Mouse (Mus musculus) Muller cell, postnatal 12 days (primary cell): ENCODE data around the gene March11.

ENCODE experiments used
- DNase-seq: peaks from one replicate; pipeline ENCODE4 v3.0.0-alpha.2; 2015; ENCODE audit errors: inconsistent ontology term

Gene March11

DNA sequence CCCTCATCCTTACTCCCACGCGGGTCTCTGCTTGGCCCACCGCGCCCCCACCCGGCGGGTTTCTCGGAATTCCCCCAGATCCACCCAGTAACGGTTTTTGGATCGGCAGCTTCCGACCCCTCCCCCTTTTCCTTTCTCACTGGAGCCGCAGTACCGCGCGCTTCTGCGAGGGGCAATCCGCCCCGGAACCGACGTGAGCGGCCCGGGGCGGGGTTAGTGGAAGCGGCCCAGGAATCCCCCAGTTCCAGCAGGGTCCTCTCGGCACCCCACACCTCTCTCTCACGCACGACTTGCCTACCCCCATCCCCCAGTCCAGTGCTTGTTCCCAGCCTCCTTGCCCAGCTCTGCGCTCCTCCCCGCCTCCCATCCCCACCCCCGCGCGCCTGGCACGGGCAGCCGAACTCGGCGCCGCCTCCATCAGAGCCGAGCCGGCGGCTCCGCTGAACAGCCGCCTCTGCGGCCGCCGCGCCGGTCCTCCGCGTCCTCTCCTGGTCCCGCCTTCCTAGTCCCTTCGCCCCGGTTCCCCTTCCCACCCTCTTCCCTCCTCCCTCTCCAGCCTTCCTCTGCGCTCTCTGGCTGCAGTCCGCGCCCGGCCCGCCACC is at the start of gene March11:
Gene March11 (plus strand): TSS at position 420 of the 602 bp plus-strand sequence.
- DNase-seq: peak; percentile 81

DNA sequence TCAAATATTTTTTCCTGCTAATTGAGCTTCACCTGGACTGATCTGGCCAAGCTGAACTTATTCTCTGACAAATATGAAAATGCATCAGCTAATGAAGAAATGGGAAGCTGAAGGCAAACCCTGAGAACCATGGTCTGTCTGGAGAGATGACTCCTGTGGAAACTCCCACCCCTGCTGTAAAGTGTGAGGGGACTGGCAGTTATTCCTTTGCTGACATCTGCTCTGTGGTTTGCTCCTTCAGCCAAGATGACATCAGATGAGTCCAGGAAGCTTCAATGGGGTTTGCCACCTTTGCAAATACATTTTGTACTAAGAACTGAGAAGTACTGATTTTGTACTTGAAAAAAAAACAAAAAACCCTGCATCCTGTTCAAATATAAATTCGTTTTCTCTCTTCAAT is 46.5 kb upstream of the March11 start:
- no peak for DNase-seq

- no peak for DNase-seq
Measured at GRCm38 (mm10) chr15:26269596-26269995, 39.3 kb upstream of the March11 start.

DNA sequence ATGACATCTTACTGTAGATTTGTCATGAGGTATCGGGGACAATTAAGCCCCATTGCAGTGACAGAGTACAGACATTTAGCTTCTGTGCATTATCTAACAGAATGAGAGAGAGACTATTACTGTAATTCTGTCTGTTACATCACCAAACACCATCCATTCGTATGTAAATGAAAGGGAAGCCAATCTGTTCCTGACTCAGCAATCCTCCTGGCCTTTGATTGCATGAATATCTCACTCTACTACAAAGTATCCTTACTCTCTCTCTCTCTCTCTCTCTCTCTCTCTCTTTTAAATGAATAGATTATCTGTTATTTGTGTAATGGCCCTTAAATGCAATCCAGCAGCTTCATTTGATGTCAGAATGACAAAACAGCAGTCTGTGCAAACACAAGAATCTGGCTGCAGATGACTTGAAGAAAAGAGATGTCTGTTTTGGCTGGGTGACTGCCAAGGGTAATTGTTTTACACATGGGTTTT is 32.8 kb upstream of the March11 start:
- peak; percentile 5 for DNase-seq

- DNase-seq: no peak
Measured at GRCm38 (mm10) chr15:26276608-26277007, 32.2 kb upstream of the March11 start.

- DNase-seq: no peak
Measured at GRCm38 (mm10) chr15:26291871-26292270, 17.0 kb upstream of the March11 start.

DNA sequence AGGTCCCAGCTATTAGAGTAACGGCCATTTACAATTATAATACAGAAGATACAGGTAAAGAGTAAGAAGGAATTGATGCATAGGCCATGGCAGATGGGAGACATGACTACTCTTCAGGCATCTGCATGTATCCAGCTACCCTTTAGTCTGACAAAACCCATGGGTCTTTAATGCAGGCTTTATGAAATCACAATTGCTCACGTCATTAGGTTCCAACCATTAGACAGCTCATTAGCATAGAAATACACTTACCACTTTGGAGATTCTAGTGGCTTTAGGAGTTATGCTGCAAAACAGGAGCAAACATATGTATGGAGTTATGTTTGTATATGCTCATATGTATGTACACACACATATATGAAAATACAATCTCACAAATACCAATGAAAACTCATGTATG is 16.0 kb upstream of the March11 start:
- no peak for DNase-seq

DNA sequence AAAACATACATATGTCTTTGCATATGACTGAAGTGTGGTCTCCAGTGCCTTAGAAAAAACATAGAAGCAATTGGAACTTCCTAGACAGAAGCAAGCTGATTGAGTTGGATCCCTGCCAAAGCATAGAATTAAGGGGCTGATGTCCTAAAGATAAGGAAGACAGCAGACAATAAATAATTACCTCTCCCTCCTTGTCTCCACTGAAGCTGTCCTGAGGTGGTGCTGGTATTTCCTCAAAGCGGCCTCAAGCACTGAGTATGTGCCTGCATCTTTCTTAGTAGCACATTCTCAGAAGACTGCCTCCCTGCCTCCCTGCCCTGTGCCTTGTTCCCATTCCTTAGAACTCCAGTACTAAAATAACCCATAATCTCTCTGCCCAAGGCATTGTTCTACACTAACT is 15.6 kb upstream of the March11 start:
- DNase-seq: no peak

- DNase-seq: no peak
Measured at GRCm38 (mm10) chr15:26298668-26299067, 10.2 kb upstream of the March11 start.

DNA sequence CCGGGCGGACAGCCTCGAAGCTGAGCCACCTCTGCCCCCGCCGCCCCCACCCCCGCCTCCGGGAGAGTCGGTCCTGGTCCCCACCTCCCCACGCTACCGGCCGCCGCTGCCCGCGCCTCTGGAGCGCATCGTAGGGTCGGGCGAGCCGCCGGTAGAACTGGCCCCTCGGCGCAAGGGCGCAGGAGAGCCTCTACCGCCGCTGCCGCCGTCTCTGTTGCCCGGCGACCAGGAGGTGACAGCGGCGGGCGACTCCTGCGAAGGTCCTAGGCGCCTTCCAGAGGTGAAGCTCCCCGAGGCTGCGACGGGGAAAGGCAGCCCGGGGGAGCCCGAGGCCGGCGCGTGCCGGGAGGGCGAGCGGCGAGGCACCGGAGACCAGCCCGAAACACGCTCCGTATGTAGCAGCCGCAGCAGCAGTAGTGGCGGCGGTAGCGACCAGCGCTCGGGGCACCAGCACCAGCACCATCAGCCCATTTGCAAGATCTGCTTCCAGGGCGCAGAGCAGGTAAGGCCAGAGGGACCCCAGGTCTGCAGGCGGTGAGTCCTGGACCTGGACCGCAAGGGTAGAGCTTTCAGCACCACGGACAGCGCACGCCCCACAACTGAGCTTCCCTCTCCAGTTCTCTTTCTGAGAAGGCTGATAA is 563 bp downstream of the March11 start:
- peak; percentile 76 for DNase-seq

DNA sequence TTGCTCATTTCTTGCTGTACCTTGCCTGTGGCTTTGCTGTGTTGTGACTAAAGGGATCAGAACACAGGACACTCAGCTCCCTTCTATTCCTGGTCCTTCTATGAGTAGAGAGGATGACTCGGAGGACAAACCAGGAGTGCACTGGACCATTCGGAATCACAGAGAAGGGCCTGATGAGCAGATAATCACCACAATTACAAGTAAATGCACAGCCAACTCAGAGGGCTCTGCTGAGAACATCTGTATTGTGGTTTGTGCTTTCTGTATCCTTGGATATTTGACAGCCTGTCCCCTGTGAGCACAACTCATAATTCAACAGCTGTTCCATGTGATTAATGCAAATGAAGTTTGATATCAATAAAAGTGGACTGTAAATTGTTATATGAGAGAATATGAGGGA is 11.0 kb downstream of the March11 start:
- peak; percentile 14 for DNase-seq

GRCm38 (mm10) chr15:26320402-26320801 is 11.6 kb downstream of the March11 start:
- DNase-seq: no peak

DNA sequence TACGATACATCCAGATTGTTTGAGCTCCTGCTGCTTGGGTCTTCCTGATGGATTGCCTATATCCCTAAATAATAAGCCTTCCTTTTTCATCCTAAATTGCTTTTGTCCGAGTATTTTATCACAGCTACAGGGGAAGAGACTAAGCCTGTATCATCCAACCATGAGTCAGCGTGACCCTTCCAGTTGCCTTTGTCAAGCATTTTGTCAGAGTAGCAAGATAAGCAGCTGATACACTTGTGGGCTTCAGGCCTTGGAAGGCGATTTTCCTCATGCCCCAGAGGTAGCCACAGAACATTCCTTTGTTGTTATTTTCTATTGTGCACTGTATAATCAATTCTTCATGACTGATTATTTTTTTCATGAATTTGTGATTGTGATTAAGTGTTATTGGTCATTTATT is 14.0 kb downstream of the March11 start:
- DNase-seq: no peak

- peak; percentile 15 for DNase-seq
Measured at GRCm38 (mm10) chr15:26327157-26327556, 18.3 kb downstream of the March11 start.

GRCm38 (mm10) chr15:26335791-26336190 is 26.9 kb downstream of the March11 start:
- DNase-seq: no peak

GRCm38 (mm10) chr15:26337775-26338174 is 28.9 kb downstream of the March11 start:
- no peak for DNase-seq

DNA sequence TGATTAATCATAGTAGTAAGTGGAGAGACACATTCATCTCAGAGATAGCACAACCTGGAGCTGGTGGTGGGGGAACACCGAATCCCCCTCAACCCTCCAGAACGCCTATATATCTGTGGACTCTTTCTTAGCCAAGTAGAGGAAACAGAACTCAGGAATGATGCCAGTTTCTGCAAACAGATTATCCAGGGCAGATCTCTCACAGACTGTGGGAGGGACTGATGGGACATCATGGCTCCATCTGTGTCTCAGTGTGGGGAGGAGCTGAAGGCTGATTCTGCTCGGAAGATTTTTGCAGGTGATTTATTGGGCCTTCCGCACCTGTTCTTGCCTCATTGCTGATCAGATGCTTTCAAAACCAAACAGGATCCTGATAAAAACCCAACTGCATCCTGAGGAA is 29.5 kb downstream of the March11 start:
- DNase-seq: no peak

- no peak for DNase-seq
Measured at GRCm38 (mm10) chr15:26340490-26340889, 31.6 kb downstream of the March11 start.

GRCm38 (mm10) chr15:26340966-26341365 is 32.1 kb downstream of the March11 start:
- no peak for DNase-seq

DNA sequence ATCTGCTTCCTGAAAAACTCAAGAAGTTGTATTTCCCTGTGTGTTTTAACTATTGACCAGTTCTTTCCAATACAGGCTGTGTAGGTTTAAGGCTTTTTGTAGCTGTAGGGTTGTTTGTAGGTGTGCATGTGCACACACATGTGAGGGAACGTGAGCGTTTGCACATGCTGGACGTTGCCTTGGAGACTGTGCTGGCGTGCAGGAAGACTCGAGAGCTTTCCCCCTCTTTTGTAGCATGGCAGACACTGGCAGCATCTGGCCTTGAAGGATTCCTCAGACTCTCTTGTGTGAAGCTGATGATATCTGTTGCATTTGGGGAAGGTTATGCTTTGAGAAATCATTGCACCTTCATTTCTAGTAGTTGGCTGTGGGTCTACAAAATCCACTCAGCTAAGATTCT is 35.5 kb downstream of the March11 start:
- DNase-seq: no peak

- peak; percentile 16 for DNase-seq
Measured at GRCm38 (mm10) chr15:26353656-26354055, 44.8 kb downstream of the March11 start.

- peak; percentile 22 for DNase-seq
Measured at GRCm38 (mm10) chr15:26365344-26365743, 56.5 kb downstream of the March11 start.

DNA sequence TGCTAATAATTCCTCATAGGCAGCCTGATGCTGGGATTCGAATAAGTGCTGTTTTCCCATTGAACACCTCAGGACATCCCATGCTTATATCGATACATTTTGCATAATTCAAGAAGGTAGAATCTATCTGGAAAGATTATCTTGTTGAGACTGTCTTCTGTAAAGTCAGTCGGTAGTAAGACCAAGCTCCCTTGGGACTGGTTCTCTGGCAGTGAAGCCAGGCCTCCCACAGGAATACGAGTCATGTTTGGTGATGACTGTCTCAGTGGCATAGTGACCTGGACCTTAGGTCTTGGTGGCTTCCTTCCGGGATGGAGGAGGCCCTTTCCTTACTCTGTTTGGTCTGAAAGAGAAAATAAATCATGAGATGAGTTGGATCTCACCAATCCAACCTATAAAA is 57.7 kb downstream of the March11 start:
- DNase-seq: no peak

DNA sequence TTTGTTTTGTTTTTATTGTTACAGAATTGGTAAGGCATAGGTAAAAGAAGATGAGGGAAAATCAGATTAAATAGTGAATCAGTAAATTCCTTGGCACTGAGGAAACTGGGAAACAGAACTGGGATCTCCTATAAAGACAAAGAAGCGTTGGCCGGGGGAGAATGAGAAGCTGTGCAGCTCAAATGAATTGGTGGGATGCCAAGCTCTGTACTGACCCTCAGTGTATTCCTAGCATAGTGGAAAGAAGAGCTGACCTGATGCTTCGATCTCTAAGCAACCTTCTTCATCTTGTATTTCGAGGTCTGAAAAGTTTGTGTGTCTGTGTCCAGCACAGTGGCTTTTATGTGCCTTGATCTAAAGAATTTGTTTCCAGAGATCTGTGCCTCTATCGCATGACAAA is 64.9 kb downstream of the March11 start:
- DNase-seq: peak; percentile 33
